Mouse (Mus musculus) neural tube, embryonic 11.5 days (tissue): ENCODE data around the gene Rarg. TPM values are rescaled to one million over a fixed set of nuclear protein-coding genes. Genes with fewer than 3 reads are reported as not detected.
A peak's percentile ranks its signal among the peaks of the same experiment; 100 is the strongest.
"Not testable (repeated sequence)": the region's sequence is repeated elsewhere in the genome, so short reads cannot be mapped to it uniquely, and the experiment has no call there.

Experiments used
- ATAC-seq: fragments of 200-750 bp; cut with Nextera tagmentation; 2 replicates; pipeline ENCODE4 v1.8.0; 2017; ENCODE audit warnings: moderate number of reproducible peaks, mild to moderate bottlenecking, moderate TSS enrichment, moderate library complexity; ENCODE audit not compliant: insufficient read depth, low FRiP score, low TSS enrichment
- DNase-seq: peaks from one replicate; pipeline ENCODE4 v3.0.0-alpha.2; 2015; ENCODE audit warnings: low spot score
- H3K27ac ChIP-seq: fragments of 300-500 bp; sonication (generic); 2 replicates; pipeline ENCODE4 v1.5.1; 2014; ENCODE audit warnings: low read depth, mild to moderate bottlenecking, low read length
- H3K27me3 ChIP-seq: fragments of 300-500 bp; sonication (generic); 2 replicates; pipeline ENCODE4 v1.6.1; 2014; ENCODE audit warnings: mild to moderate bottlenecking, low read length, mixed read lengths; ENCODE audit not compliant: control insufficient read depth, insufficient read depth
- H3K36me3 ChIP-seq: fragments of 300-500 bp; sonication (generic); 2 replicates; pipeline ENCODE4 v1.6.1; 2014; ENCODE audit warnings: mild to moderate bottlenecking, low read length, moderate library complexity, mixed read lengths; ENCODE audit not compliant: control insufficient read depth, insufficient read depth
- H3K4me1 ChIP-seq: fragments of 300-500 bp; sonication (generic); 2 replicates; pipeline ENCODE4 v1.6.1; 2014; ENCODE audit warnings: low read length, mixed read lengths; ENCODE audit not compliant: control insufficient read depth, insufficient read depth
- H3K4me2 ChIP-seq: fragments of 300-500 bp; sonication (generic); 2 replicates; pipeline ENCODE4 v1.6.1; 2014; ENCODE audit warnings: low read depth, mild to moderate bottlenecking, moderate library complexity
- H3K4me3 ChIP-seq: fragments of 300-500 bp; sonication (generic); 2 replicates; pipeline ENCODE4 v1.5.1; 2014; ENCODE audit warnings: low read depth, low read length
- H3K9ac ChIP-seq: fragments of 300-500 bp; sonication (generic); 2 replicates; pipeline ENCODE4 v1.6.1; 2014; ENCODE audit warnings: mild to moderate bottlenecking, low read length
- H3K9me3 ChIP-seq: fragments of 300-500 bp; sonication (generic); 2 replicates; pipeline ENCODE4 v1.6.1; 2016; ENCODE audit warnings: low read length; ENCODE audit not compliant: control insufficient read depth
- WGBS: fragments of 180-500 bp; shearing (Covaris S2); extraction: QIAGEN DNeasy Blood & Tissue Kit; methylation state at CpG from one replicate; pipeline ENCODE4 v1.1.7; 2014; 5-methylcytosine and 5-hydroxymethylcytosine counted together
- polyA plus RNA-seq: library from polyadenylated mRNA; unstranded; fragments of >200 nt; fragmentation: Nextera tagmentation; extraction: Ambion mirVana; gene quantifications from 2 replicates; pipeline ENCODE4 v1.2.1, GENCODE M21; 2014

Rarg gene
- polyA plus RNA-seq, 1 experiment from 2014 or later = 24.0 TPM

- Histone ChIP-seq H3K4me1 (no peaks in the 10 kb centered on the region), H3K27me3 (no peaks in the 10 kb centered on the region), H3K9ac (no peak overlapping the region), H3K36me3 (no peaks in the 10 kb centered on the region), H3K27ac (no peak overlapping the region), H3K4me3 (no peak overlapping the region), H3K9me3 (no peaks in the 10 kb centered on the region), H3K4me2 (no peak overlapping the region)
- DNase-seq = no peak
- WGBS = 82% methylated on average over 7 of the region's 7 CpGs
- ATAC-seq = no peak
Measured at GRCm38 (mm10) chr15:102232764-102233163, 24.6 kb downstream of the Rarg start.

- H3K4me2 ChIP-seq = no peak within 1 kb of the TSS
- H3K4me3 ChIP-seq = no peak within 1 kb of the TSS
- ATAC-seq = no peak
- no peaks in the 10 kb centered on the region for H3K9me3 ChIP-seq
- no peaks in the 10 kb centered on the region for H3K27me3 ChIP-seq
- no peak within 1 kb of the TSS for H3K27ac ChIP-seq
- no peak for DNase-seq
- H3K36me3 ChIP-seq = no peaks in the 10 kb centered on the region
- WGBS = 46% methylated on average over 6 of the region's 6 CpGs
- H3K4me1 ChIP-seq = no peaks in the 10 kb centered on the region
- no peak within 1 kb of the TSS for H3K9ac ChIP-seq
Measured at GRCm38 (mm10) chr15:102231748-102232147, 25.6 kb downstream of the Rarg start, which contains the start of gene Itgb7. Gene Itgb7 (minus strand): TSS chr15:102231944.

DNA sequence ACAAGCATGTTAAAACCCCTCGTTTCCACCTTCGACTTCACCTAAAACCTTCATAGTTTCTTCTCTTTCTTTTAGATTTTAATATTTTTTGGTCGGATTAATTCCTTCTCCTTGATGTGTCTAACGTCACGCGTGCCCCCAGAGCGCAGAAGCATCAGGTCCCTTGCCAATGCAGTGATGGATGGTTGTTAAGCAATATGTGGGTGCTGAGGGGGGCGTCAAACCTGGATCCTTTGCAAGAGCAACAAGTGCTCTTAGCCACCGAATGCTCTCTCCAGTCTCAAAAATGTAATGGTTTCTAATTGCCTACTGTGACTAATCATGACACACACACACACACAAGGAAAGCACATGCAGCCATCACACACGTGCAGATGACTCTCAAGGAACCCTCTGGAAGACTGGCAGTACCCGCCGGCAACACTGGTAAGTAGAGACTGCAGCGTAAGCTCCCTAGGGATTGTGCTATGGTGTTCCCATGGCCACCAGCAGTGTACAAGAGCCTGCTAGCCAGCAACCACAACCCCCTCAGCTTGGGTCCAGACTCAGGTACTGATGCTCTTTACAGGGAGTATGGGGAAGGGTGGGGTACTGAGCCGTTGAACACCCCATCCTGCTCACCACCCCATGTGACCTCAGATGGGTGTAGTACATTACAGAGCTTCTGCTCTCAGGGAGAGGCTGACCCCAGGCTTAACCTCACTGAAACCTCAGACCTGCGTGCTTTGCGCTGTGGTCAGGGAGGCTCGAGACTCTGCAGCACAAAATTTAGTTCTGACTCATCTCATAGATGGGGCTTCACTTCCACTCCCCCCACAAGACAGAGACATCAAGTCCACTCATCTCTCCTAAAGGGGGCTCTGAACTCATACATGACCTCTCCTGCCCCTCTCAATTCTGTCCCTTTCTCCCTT is 26.7 kb downstream of the Rarg start:
- no peaks in the 10 kb centered on the region for H3K36me3 ChIP-seq
- ATAC-seq = no peak
- H3K9me3 ChIP-seq = no peaks in the 10 kb centered on the region
- no peak for DNase-seq
- WGBS = 86% methylated on average over 17 of the region's 17 CpGs
- H3K4me2 ChIP-seq = no peak overlapping the region
- no peak overlapping the region for H3K27ac ChIP-seq
- no peak overlapping the region for H3K9ac ChIP-seq
- H3K4me1 ChIP-seq = no peaks in the 10 kb centered on the region
- H3K4me3 ChIP-seq = no peak overlapping the region
- no peaks in the 10 kb centered on the region for H3K27me3 ChIP-seq

GRCm38 (mm10) chr15:102225619-102226018 is 31.7 kb downstream of the Rarg start:
- H3K4me1 ChIP-seq, H3K9me3 ChIP-seq, H3K36me3 ChIP-seq, H3K4me3 ChIP-seq, H3K4me2 ChIP-seq, H3K9ac ChIP-seq, DNase-seq, H3K27ac ChIP-seq, ATAC-seq: not testable (repeated sequence)
- 82% methylated on average over 5 of the region's 6 CpGs for WGBS
- H3K27me3 ChIP-seq = peaks cover 13% of the 10 kb centered on the region

DNA sequence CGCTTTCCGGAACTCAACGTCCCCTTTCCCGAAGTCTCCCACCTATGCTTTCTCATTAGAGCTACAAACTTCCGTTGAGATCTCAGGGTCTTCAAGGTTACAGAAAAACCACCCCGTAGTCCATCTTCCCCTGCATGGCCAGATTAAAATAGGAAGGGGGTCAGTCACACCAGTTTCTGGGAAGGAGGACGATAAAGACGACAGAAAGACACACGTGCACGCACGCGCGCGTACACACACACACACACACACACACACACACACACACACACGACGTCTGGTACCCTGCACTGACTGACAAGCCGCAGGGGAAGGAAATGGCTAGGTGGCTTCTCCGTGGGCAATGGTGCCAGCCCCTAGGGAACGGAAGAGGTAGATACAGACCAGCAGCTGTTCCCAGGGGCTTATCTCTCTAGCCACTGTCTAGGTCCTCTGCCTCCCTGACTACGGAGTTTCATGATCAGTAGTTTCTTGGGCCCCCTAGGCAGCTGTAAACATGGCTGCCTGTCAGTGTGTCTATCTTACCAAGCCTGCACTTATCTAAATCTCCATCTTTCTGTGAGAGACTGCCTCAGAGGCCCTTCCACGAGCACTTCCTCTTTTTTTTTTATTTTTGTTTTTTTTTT is 32.2 kb downstream of the Rarg start:
- peaks cover 3% of the 10 kb centered on the region; the same call in 1 of the 2 replicates for H3K4me1 ChIP-seq
- H3K4me2 ChIP-seq = peak overlapping the region; percentile 76
- no peak overlapping the region for H3K27ac ChIP-seq
- H3K9ac ChIP-seq = no peak overlapping the region; the same call in 1 of the 2 replicates
- peaks cover 13% of the 10 kb centered on the region for H3K27me3 ChIP-seq
- no peaks in the 10 kb centered on the region for H3K9me3 ChIP-seq
- 24% methylated on average over 21 of the region's 21 CpGs for WGBS
- ATAC-seq (no peak), DNase-seq (no peak)
- peak overlapping the region; percentile 29 for H3K4me3 ChIP-seq
- no peaks in the 10 kb centered on the region for H3K36me3 ChIP-seq

DNA sequence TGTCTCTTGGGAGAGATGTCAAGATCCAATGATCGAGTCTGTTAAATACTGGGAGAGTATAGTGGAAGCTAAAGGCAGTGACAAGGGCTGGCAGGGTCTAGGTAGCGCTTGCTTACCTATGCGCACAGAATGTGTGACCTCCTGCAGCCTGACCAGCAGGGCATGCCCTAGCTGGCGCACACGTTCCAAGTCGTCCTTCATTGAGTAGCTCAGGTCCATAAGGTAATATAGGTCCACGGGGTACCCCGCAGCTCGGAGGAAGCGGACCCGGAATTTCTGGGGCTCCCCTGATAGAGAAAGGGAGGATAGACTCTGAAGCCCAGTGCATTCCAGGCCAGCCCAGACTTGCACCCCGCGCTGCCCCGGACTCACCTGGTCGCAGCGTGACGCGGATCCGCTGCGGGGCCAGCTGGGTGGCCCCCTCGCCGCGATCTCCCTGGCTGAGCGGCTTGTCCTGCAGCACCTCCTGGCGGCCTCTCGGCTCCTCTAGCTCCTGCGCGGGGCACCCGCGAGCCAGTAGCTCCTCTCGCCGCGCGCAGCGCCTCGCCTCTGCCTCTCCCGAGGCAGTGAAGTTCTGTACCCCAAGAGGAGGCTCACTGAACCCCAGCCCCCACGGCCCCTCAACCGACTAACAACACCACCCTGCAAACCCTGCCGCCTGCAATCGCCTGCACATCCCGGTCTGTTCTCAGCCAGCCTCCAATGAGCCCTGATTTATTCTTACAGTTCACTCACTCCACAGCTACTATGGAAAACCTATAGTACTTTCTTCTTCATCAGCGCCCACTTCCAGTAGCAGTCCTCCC is 32.9 kb downstream of the Rarg start:
- DNase-seq = peak; percentile 81
- H3K4me1 ChIP-seq = peaks cover 3% of the 10 kb centered on the region; the same call in 1 of the 2 replicates
- ATAC-seq = peak; percentile 50
- H3K27me3 ChIP-seq = peaks cover 13% of the 10 kb centered on the region
- H3K4me3 ChIP-seq = peak overlapping the region; percentile 29
- H3K4me2 ChIP-seq = peak overlapping the region; percentile 76
- no peaks in the 10 kb centered on the region for H3K9me3 ChIP-seq
- no peaks in the 10 kb centered on the region for H3K36me3 ChIP-seq
- H3K27ac ChIP-seq = no peak overlapping the region
- peak overlapping the region; percentile 19 for H3K9ac ChIP-seq
- 2% methylated on average over 42 of the region's 43 CpGs for WGBS

GRCm38 (mm10) chr15:102222386-102222785 is 34.9 kb downstream of the Rarg start:
- Histone ChIP-seq H3K4me2 (no peak overlapping the region), H3K9me3 (no peaks in the 10 kb centered on the region), H3K27ac (no peak overlapping the region), H3K4me3 (no peak overlapping the region), H3K27me3 (peaks cover 13% of the 10 kb centered on the region), H3K36me3 (no peaks in the 10 kb centered on the region), H3K4me1 (peaks cover 3% of the 10 kb centered on the region; the same call in 1 of the 2 replicates), H3K9ac (no peak overlapping the region)
- 76% methylated on average over 10 of the region's 10 CpGs for WGBS
- ATAC-seq (no peak), DNase-seq (no peak)

DNA sequence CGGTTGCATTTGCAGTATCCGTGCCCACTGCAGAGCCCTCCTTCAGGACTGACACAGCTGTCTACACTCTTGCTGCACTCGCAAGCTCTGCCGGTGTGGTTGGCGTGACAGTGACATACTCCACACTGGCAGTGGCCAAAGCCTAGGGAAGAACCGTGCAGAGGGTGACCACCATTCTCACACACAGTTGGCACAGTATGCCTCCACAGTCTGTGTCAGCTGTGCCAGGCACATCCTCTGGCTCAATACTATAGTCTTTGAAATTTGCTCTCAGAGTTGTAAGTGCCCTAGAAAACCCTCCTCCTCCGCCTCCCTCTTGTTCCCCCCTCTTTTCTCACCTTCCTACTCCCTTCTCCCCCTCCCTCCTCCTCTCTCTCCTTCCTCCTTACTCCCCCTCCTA is 40.0 kb downstream of the Rarg start:
- DNase-seq = no peak

More for the DNA sequence above, 40.0 kb downstream of the Rarg start:
- no peak for ATAC-seq
- no peak overlapping the region for H3K4me2 ChIP-seq
- no peaks in the 10 kb centered on the region for H3K4me1 ChIP-seq
- H3K27ac ChIP-seq = no peak overlapping the region
- H3K9me3 ChIP-seq = no peaks in the 10 kb centered on the region
- no peaks in the 10 kb centered on the region for H3K27me3 ChIP-seq
- H3K4me3 ChIP-seq = no peak overlapping the region
- 87% methylated on average over 7 of the region's 7 CpGs for WGBS
- H3K9ac ChIP-seq = no peak overlapping the region
- H3K36me3 ChIP-seq = peaks cover 15% of the 10 kb centered on the region
